Mouse (Mus musculus) common myeloid progenitor, adult 5-6 weeks (primary cell): ENCODE data around the gene Knop1. TPM values are rescaled to one million over a fixed set of nuclear protein-coding genes. Genes with fewer than 3 reads are reported as not detected.

Experiments used
- ATAC-seq: replicated peaks from 2 replicates; pipeline ENCODE4 v1.8.0; 2016; ENCODE audit warnings: low read depth, mild to moderate bottlenecking, moderate TSS enrichment, inconsistent platforms; ENCODE audit not compliant: poor library complexity, severe bottlenecking
- total RNA-seq: library from RNA; stranded (forward); fragments of 200-1000, 187-1606 nt; gene quantifications from 2 replicates; pipeline ENCODE4 v1.2.3, GENCODE M21; 2017

Gene Knop1
- total RNA-seq, 1 experiment from 2014 or later, result 85.4 TPM

DNA sequence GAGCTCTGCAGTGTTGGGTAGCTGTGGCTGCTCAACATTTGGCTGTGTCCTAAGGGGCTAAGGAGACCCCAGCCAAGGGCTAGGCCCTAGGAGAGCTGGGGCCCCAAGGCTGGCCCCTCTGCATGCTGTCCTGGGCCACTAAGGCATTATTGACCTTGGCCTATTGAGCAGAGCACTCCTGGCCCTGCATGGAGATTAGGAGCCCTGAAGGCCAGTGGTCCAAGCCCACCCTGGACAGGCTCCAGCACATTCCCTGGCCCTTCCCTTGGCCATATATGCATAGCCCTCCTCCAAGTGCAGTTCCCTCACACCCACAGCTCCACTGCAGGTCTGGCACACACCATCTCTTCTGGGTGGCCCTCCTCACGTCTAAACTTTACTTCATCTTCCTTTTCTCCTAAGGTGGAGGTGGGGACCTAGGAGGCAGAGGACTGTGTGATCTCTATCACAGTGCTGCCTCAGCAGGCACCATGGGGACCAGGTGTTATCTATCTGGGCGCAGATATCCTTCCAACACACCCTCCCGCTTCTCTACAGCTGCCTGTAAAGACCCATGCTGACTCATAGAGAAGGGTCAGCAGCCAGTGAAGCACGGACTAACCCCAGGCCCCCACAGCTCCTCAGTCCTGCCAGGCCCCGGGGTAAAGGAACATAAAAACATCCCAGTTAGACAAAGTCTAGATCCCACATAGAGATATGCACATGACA is 6.4 kb downstream of the Knop1 start:
- ATAC-seq, result no peak

- ATAC-seq, result peak; percentile 22; the same call in 1 of the 2 replicates
Measured at GRCm38 (mm10) chr7:118848796-118849195, 7.3 kb downstream of the Knop1 start.

DNA sequence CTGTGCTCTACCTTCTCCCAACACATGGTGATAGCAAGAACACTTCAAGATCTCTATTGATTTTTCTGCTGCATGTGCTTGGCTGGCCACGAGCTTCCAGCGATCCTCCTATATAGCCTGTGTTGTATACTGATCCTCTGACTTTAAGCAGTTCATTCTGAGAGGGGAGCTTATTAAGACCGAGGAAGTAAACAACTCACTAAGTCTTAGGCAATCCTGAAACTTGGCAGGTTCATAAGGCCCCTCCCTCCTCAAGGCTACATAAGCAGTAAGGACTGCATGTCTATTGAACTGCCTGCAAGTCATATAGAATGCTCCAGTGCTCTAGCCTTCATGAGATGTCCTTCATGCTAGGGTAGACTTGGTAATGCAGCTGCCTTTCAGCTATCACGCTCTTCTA is 9.7 kb downstream of the Knop1 start:
- no peak for ATAC-seq

GRCm38 (mm10) chr7:118845141-118845540 is 10.9 kb downstream of the Knop1 start:
- ATAC-seq, result no peak

DNA sequence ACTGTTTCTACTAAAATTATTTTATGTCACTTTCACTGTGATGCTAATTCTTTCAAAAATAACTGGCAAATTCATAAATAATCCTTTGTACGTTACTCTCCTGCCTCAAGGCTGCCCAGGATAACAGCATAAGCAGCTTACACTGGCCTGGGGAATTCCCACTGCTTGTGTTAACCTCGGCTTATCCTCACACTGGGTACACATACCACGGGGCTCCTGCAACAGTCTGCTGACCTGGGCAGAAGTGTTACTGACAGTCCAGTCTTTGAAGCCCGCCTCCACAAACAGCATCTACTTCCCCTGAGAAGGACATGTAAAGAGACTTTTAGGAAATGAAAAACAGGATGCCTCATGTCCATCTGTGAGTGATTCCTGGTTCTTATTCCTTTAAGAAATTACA is 13.1 kb downstream of the Knop1 start:
- ATAC-seq, result 0 out of 2 replicates have a peak, but pooled peaks have one; percentile 23

GRCm38 (mm10) chr7:118841796-118842195 is 14.3 kb downstream of the Knop1 start:
- no peak for ATAC-seq

- no peak for ATAC-seq
Measured at GRCm38 (mm10) chr7:118841030-118841745, 14.9 kb downstream of the Knop1 start.

DNA sequence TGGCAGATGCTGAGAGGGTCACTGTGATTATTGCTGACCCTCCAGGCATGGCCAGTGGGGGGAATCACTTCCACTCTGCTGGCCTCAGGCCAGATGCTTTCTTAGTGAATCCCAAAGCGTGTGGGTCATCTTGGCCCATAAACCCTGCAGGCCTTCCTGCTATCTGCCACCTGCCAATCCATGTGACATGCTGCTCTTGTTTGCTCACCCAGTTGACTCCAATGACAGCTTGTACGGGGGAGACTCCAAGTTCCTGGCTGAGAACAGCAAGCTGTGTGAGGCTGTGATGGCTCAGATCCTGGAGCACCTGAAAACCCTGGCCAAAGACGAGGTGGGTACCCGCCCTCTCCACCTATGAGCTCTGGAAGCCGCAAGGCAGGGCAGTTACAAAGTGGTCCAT is 18.2 kb downstream of the Knop1 start:
- no peak for ATAC-seq

GRCm38 (mm10) chr7:118827975-118828416 is 28.1 kb downstream of the Knop1 start:
- peak; percentile 70 for ATAC-seq

GRCm38 (mm10) chr7:118824451-118824850 is 31.6 kb downstream of the Knop1 start:
- ATAC-seq, result no peak

- ATAC-seq, result no peak
Measured at GRCm38 (mm10) chr7:118821887-118822556, 34.0 kb downstream of the Knop1 start.

- ATAC-seq, result no peak
Measured at GRCm38 (mm10) chr7:118821356-118821755, 34.7 kb downstream of the Knop1 start.

DNA sequence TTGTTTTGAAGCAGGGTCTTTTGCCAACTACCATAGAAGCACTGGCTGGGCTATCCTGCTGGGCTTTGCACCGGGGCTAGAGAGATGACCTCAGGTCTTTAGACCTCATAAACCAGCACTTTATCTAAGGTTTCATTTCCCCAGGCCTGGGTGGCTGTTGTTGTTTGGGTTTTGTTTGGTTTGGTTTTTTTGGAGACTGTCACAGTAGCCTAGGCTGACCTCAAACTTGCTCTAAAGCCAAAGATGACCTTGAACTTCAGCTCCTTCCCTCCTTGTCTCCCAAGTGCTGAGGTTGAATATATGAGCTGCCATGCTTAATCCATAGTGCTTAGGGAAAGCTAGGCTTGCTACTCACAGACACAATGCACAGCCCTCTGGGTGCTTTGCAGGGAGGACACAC is 36.4 kb downstream of the Knop1 start:
- ATAC-seq, result no peak

- ATAC-seq, result no peak
Measured at GRCm38 (mm10) chr7:118817741-118818140, 38.3 kb downstream of the Knop1 start.

DNA sequence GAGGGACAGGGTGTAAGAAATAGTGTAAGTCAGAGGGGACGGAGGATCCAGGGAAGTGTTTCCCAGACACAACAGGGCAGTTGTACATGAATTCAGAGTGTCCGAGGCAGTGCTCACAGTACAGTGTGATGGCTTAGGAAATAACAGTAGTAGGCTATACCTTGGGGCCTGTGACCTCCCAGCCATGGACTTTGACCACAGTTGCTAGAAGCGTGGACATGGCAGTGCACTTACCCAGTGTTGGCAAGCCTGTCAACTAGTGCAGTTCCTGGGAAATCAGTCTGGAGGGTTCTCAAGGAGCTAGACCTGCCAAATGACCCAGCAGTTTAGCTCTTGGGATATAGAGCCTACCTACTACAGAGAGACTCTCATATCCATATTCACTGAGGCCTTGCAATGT is 39.8 kb downstream of the Knop1 start:
- ATAC-seq, result no peak

DNA sequence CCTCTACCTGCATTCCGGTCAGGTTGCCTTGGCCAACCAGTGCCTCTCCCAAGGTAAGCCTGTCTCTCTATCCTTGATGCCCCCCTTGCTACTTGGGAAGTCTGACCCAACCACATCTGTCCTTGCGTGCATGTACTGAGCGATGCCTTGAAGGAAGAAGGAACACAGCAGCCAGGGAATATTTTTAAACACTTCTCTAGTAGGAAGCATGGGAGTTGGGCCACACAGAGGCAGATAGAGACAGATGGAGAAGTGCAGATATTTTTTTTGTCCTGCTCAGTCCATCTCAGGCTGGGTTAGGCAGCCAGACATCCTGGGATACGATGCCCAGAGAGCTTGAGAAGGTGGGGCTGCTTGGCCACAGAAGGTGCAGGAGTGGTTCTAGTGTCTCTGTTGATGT is 42.5 kb downstream of the Knop1 start:
- no peak for ATAC-seq

GRCm38 (mm10) chr7:118811407-118812106 is 44.5 kb downstream of the Knop1 start:
- ATAC-seq, result peak; percentile 50

DNA sequence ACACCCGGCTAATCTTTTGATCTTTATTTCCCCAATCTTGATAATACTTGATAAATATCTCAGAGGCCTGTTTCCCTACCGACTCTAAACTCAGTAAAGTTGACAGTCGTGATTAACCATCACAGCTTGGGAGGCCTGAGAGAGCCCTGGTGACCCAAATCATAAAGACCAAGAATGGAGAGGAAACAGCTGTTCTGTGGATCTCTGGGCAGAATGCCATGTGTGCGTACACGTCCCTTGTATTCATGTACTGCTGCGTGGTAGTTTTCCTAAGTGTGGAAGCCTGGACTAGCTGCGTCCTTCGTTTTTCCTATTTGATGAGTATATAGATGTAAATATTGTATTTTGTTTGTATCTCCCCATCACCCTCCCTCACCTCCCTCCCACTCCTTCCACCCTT is 48.2 kb downstream of the Knop1 start:
- no peak for ATAC-seq

DNA sequence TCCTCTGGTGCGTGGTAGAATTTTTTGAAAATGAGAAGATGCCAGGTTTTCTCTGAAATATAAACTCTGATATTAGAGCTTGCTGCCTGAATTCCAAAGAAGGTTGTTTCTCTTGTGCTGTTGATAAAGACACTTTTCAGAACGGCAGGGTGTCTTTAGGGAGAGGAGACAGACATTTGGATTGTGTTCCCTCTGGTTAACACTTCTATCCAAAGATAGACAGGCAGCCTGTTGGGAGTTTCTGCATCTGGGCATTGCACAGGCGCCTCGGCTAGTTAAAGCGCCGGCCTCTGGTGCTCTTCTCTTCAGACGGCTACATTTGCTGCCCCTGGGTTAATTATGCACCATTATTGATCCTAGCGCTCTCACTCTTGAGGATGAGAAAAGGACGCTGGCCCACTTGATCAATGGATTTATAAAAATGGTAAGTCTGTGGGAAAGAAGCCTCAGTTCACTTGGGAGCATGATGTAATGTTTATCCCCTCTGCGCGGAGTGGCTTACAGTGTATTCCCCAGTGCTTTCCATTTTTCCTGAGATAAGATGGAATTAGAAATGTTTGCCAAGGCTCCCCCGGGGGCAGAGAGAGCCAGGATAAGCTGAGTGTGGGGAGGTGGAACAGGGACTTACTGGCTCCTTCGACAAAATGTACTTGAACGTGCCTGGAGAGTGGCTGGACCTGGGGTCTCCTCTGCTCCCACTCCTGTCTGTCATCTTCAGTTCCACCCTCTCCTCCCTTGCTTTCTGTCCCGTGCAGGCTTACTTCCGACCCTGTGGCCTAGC is 49.2 kb downstream of the Knop1 start:
- no peak for ATAC-seq

GRCm38 (mm10) chr7:118803425-118803824 is 52.6 kb downstream of the Knop1 start:
- ATAC-seq, result no peak
